Mouse (Mus musculus) embryonic stem cell, embryonic (primary cell): ENCODE data around the gene Padi6.

ENCODE experiments used
- CTCF ChIA-PET, 4 experiments: fragments of 300-600 bp in 2 of 4; fragments of 350-600 bp in 2 of 4; sonication (Branson Sonifier 250); formaldehyde crosslinking; loops; one replicate each; lab custom pipeline; 2022; ENCODE audit warnings: inconsistent platforms in 2 of 4; lab: Charles Lee
- POLR2A ChIA-PET, 4 experiments: fragments of 300-600 bp in 2 of 4; fragments of 350-600 bp in 2 of 4; sonication (Branson Sonifier 250); formaldehyde crosslinking; loops; one replicate each; lab custom pipeline; 2022; ENCODE audit warnings: antibody characterized with exemption in 4 of 4, inconsistent platforms in 1 of 4; lab: Charles Lee

Padi6 gene

GRCm38 (mm10) chr4:140742543-140742942 lies at the start of gene Padi6:
TSS of gene Padi6 (minus strand) at chr4:140742643.
- CTCF ChIA-PET, result interaction anchor here (0.6 to 5.8 kb wide), 12 partner anchors 10 to 462 kb away, joined by 3 to 43 read pairs (median 4); no protein-coding TSS in a partner anchor

GRCm38 (mm10) chr4:140791071-140791470 lies 48.6 kb upstream of the Padi6 start:
- CTCF ChIA-PET, result interaction anchor here in 2 of 4 experiments (0.6 to 3.5 kb wide), 11 partner anchors 19 to 989 kb away, joined by 3 to 21 read pairs (median 4); partner anchors contain the start of gene Padi3 (in 1 of the 2)
- POLR2A ChIA-PET, result interaction anchor here in 2 of 4 experiments (0.6 to 1.5 kb wide), 7 partner anchors 19 to 111 kb away, joined by 3 to 4 read pairs (median 3); partner anchors contain the start of gene Padi3 (in 1 of the 2)

More at GRCm38 (mm10) chr4:140742543-140742942, at the start of gene Padi6:
- POLR2A ChIA-PET, result interaction anchor here in 3 of 4 experiments (0.6 to 1.5 kb wide), 9 partner anchors 8 to 168 kb away, joined by 3 to 8 read pairs (median 5); partner anchors contain the start of gene Rcc2 (in 1 of the 3)

- ChIA-PET CTCF (interaction anchor here (0.6 to 3.5 kb wide), 10 partner anchors 27 to 564 kb away, joined by 3 to 21 read pairs (median 7); no protein-coding TSS in a partner anchor), POLR2A (interaction anchor here in 1 of 4 experiments (0.7 to 0.8 kb wide), 2 partner anchors 19 to 89 kb away, joined by 3 read pairs; partner anchors contain the start of gene Rcc2)
Measured at GRCm38 (mm10) chr4:140789983-140790382, 47.5 kb upstream of the Padi6 start.

GRCm38 (mm10) chr4:140788983-140789382 lies 46.5 kb upstream of the Padi6 start:
- POLR2A ChIA-PET, result interaction anchor here in 3 of 4 experiments (0.7 to 1.4 kb wide), 7 partner anchors 9 to 116 kb away, joined by 3 to 5 read pairs (median 3); no protein-coding TSS in a partner anchor

GRCm38 (mm10) chr4:140788264-140788663 lies 45.8 kb upstream of the Padi6 start:
- ChIA-PET POLR2A (interaction anchor here in 3 of 4 experiments (0.6 to 1.4 kb wide), 6 partner anchors 8 to 131 kb away, joined by 3 to 5 read pairs (median 3); no protein-coding TSS in a partner anchor), CTCF (interaction anchor here (0.5 to 3.5 kb wide), 23 partner anchors 8 to 301 kb away, joined by 3 to 21 read pairs (median 4); partner anchors contain the start of gene Padi4 (in 1 of the 4))

More at GRCm38 (mm10) chr4:140788983-140789382, 46.5 kb upstream of the Padi6 start:
- CTCF ChIA-PET, result interaction anchor here (0.5 to 3.5 kb wide), 24 partner anchors 9 to 300 kb away, joined by 3 to 21 read pairs (median 4); partner anchors contain the start of gene Padi4 (in 1 of the 4)

GRCm38 (mm10) chr4:140787414-140787813 lies 45.0 kb upstream of the Padi6 start:
- ChIA-PET POLR2A (interaction anchor here in 1 of 4 experiments (1.4 to 1.5 kb wide), 2 partner anchors 17 to 169 kb away, joined by 5 read pairs; no protein-coding TSS in a partner anchor), CTCF (interaction anchor here (0.6 to 2.7 kb wide), 9 partner anchors 17 to 244 kb away, joined by 3 to 11 read pairs (median 4); no protein-coding TSS in a partner anchor)

- ChIA-PET POLR2A (interaction anchor here in 2 of 4 experiments (0.5 to 1.7 kb wide), 6 partner anchors 11 to 187 kb away, joined by 3 to 6 read pairs (median 3); no protein-coding TSS in a partner anchor), CTCF (interaction anchor here (0.6 to 1.7 kb wide), 21 partner anchors 8 to 1662 kb away, joined by 3 to 13 read pairs (median 3); partner anchors contain the start of gene Padi4 (in 1 of the 4))
Measured at GRCm38 (mm10) chr4:140785217-140785616, 42.8 kb upstream of the Padi6 start.

- ChIA-PET CTCF (interaction anchor here (0.6 to 1.7 kb wide), 16 partner anchors 9 to 782 kb away, joined by 3 to 11 read pairs (median 4); partner anchors contain the start of gene Padi4 (in 1 of the 4)), POLR2A (interaction anchor here in 1 of 4 experiments (0.5 to 1.5 kb wide), 3 partner anchors 36 to 187 kb away, joined by 3 to 4 read pairs (median 4); no protein-coding TSS in a partner anchor)
Measured at GRCm38 (mm10) chr4:140784292-140784945, 42.0 kb upstream of the Padi6 start.

GRCm38 (mm10) chr4:140782821-140783220 lies 40.4 kb upstream of the Padi6 start:
- POLR2A ChIA-PET, result no interaction called here
- CTCF ChIA-PET, result no interaction called here

GRCm38 (mm10) chr4:140780507-140780906 lies 38.1 kb upstream of the Padi6 start:
- ChIA-PET POLR2A (interaction anchor here in 2 of 4 experiments (0.6 to 1.2 kb wide), 2 partner anchors 8 to 79 kb away, joined by 3 read pairs; no protein-coding TSS in a partner anchor), CTCF (interaction anchor here (0.8 to 1.8 kb wide), 6 partner anchors 8 to 122 kb away, joined by 3 to 6 read pairs (median 4); no protein-coding TSS in a partner anchor)

- POLR2A ChIA-PET, result interaction anchor here in 2 of 4 experiments (0.6 to 1.2 kb wide), 2 partner anchors 9 to 79 kb away, joined by 3 read pairs; no protein-coding TSS in a partner anchor
- CTCF ChIA-PET, result interaction anchor here (0.6 to 1.8 kb wide), 12 partner anchors 8 to 1238 kb away, joined by 3 to 8 read pairs (median 4); no protein-coding TSS in a partner anchor
Measured at GRCm38 (mm10) chr4:140779803-140780397, 37.5 kb upstream of the Padi6 start.

GRCm38 (mm10) chr4:140776623-140777022 lies 34.2 kb upstream of the Padi6 start:
- ChIA-PET CTCF (interaction anchor here in 1 of 4 experiments (0.7 kb wide), 1 partner anchor 259 kb away, joined by 4 read pairs; no protein-coding TSS in a partner anchor), POLR2A (interaction anchor here in 1 of 4 experiments (0.7 kb wide), 1 partner anchor 263 kb away, joined by 3 read pairs; no protein-coding TSS in a partner anchor)

GRCm38 (mm10) chr4:140775876-140776275 lies 33.4 kb upstream of the Padi6 start:
- CTCF ChIA-PET, result no interaction called here
- POLR2A ChIA-PET, result interaction anchor here in 3 of 4 experiments (0.6 to 0.7 kb wide), 3 partner anchors 126 to 683 kb away, joined by 3 to 5 read pairs (median 3); no protein-coding TSS in a partner anchor

GRCm38 (mm10) chr4:140774893-140775292 lies 32.5 kb upstream of the Padi6 start:
- ChIA-PET CTCF (interaction anchor here in 2 of 4 experiments (0.5 to 1.0 kb wide), 4 partner anchors 9 to 87 kb away, joined by 3 to 4 read pairs (median 3); no protein-coding TSS in a partner anchor), POLR2A (interaction anchor here in 1 of 4 experiments (0.9 to 1.4 kb wide), 2 partner anchors 11 to 130 kb away, joined by 3 to 4 read pairs; no protein-coding TSS in a partner anchor)

- ChIA-PET POLR2A (interaction anchor here in 2 of 4 experiments (0.7 to 1.4 kb wide), 4 partner anchors 9 to 136 kb away, joined by 3 to 4 read pairs (median 3); no protein-coding TSS in a partner anchor), CTCF (interaction anchor here in 2 of 4 experiments (0.8 to 1.0 kb wide), 4 partner anchors 11 to 14 kb away, joined by 3 read pairs; no protein-coding TSS in a partner anchor)
Measured at GRCm38 (mm10) chr4:140774025-140774800, 31.8 kb upstream of the Padi6 start, which contains the start of gene Padi4. TSS of gene Padi4 (minus strand) at chr4:140774236.

- ChIA-PET POLR2A (interaction anchor here in 3 of 4 experiments (0.6 to 1.9 kb wide), 13 partner anchors 15 to 486 kb away, joined by 3 to 6 read pairs (median 4); partner anchors contain the start of gene Rcc2 (in 1 of the 3)), CTCF (interaction anchor here (0.6 to 1.7 kb wide), 8 partner anchors 8 to 366 kb away, joined by 3 to 8 read pairs (median 4); no protein-coding TSS in a partner anchor)
Measured at GRCm38 (mm10) chr4:140771091-140771490, 28.6 kb upstream of the Padi6 start.
